Mouse (Mus musculus) liver, postnatal 0 days (tissue): ENCODE measurements around the gene H1foo.

Source experiments
- CTCF ChIP-seq: sonication (generic); IDR thresholded peaks from 2 replicates; pipeline ENCODE4 v1.5.1; 2016; ENCODE audit warnings: antibody characterized with exemption, low read depth
- EP300 ChIP-seq: IDR thresholded peaks from 2 replicates; pipeline ENCODE4 v1.6.1; 2016; ENCODE audit warnings: antibody characterized with exemption, low read depth, mild to moderate bottlenecking

- no peak for TF ChIP-seq CTCF
- TF ChIP-seq EP300: no peak
Observed at GRCm38 (mm10) chr6:115906455-115906854, 38.3 kb upstream of the H1foo start.
